Mouse (Mus musculus): Measurements from ENCODE around the gene Gm27021. TPM values are rescaled to one million over a fixed set of nuclear protein-coding genes. Genes with fewer than 3 reads are reported as not detected.

The Gm27021 gene
- polyA plus RNA-seq, 1 experiment from 2014 or later = 1.9 TPM

GRCm38 (mm10) chr8:120656322-120657052, 11.4 kb downstream of the Gm27021 start:
- Histone ChIP-seq H3K27ac (ENCODE audit: low read depth, low read length) (no peak overlapping the region; the same call in 1 of the 2 replicates), H3K4me2 (replicated peaks; ENCODE audit: low read depth) (0 out of 2 replicates have a peak overlapping the region, but pooled peaks have one; percentile 7), H3K36me3 (ENCODE audit: control insufficient read depth, insufficient read depth) (peaks cover 53% of the 10 kb centered on the region), H3K9me3 (ENCODE audit: control insufficient read depth) (no peaks in the 10 kb centered on the region), H3K4me3 (ENCODE audit: low read depth, low read length) (no peak overlapping the region), H3K4me1 (replicated peaks; ENCODE audit: control insufficient read depth, insufficient read depth, low read length) (peaks cover 7% of the 10 kb centered on the region; the same call in 1 of the 2 replicates), H3K27me3 (replicated peaks; ENCODE audit: control insufficient read depth, insufficient read depth, low read length) (no peaks in the 10 kb centered on the region), H3K9ac (ENCODE audit: low read depth, low read length) (no peak overlapping the region)
- TF ChIP-seq CTCF (IDR thresholded peaks at IDR 0.05; ENCODE audit: low read depth) = no peak
- no peak for ATAC-seq
- WGBS = 54% methylated on average over 7 of the region's 7 CpGs

GRCm38 (mm10) chr8:120647532-120647931, 20.3 kb downstream of the Gm27021 start, which contains the start of gene 1190005I06Rik:
TSS of gene 1190005I06Rik (minus strand) at chr8:120647632.
- H3K27me3 ChIP-seq (replicated peaks; ENCODE audit: control insufficient read depth, insufficient read depth, low read length) = no peaks in the 10 kb centered on the region
- H3K9me3 ChIP-seq (ENCODE audit: control insufficient read depth) = no peaks in the 10 kb centered on the region
- no peak for ATAC-seq
- H3K9ac ChIP-seq (ENCODE audit: low read depth, low read length) = no peak within 1 kb of the TSS
- no peak for TF ChIP-seq CTCF (IDR thresholded peaks at IDR 0.05; ENCODE audit: low read depth)
- WGBS = 62% methylated on average over 7 of the region's 7 CpGs
- H3K4me3 ChIP-seq (ENCODE audit: low read depth, low read length) = no peak within 1 kb of the TSS
- H3K4me1 ChIP-seq (replicated peaks; ENCODE audit: control insufficient read depth, insufficient read depth, low read length) = no peaks in the 10 kb centered on the region
- no peak within 1 kb of the TSS for H3K4me2 ChIP-seq (replicated peaks; ENCODE audit: low read depth)
- H3K27ac ChIP-seq (ENCODE audit: low read depth, low read length) = no peak within 1 kb of the TSS
- no peaks in the 10 kb centered on the region for H3K36me3 ChIP-seq (ENCODE audit: control insufficient read depth, insufficient read depth)

- H3K27me3 ChIP-seq (replicated peaks; ENCODE audit: control insufficient read depth, insufficient read depth, low read length) = no peaks in the 10 kb centered on the region
- TF ChIP-seq CTCF (IDR thresholded peaks at IDR 0.05; ENCODE audit: low read depth) = no peak
- H3K9me3 ChIP-seq (ENCODE audit: control insufficient read depth) = no peaks in the 10 kb centered on the region
- no peaks in the 10 kb centered on the region for H3K4me1 ChIP-seq (replicated peaks; ENCODE audit: control insufficient read depth, insufficient read depth, low read length)
- no peak overlapping the region for H3K4me2 ChIP-seq (replicated peaks; ENCODE audit: low read depth)
- no peak overlapping the region for H3K27ac ChIP-seq (ENCODE audit: low read depth, low read length)
- whole genome bisulfite sequencing = 69% methylated on average over 7 of the region's 7 CpGs
- ATAC-seq = no peak
- no peak overlapping the region for H3K4me3 ChIP-seq (ENCODE audit: low read depth, low read length)
- H3K36me3 ChIP-seq (ENCODE audit: control insufficient read depth, insufficient read depth) = no peaks in the 10 kb centered on the region
- H3K9ac ChIP-seq (ENCODE audit: low read depth, low read length) = no peak overlapping the region
Observed at GRCm38 (mm10) chr8:120644663-120645062, 23.2 kb downstream of the Gm27021 start.

GRCm38 (mm10) chr8:120642031-120642662, 25.7 kb downstream of the Gm27021 start:
- H3K27ac ChIP-seq (ENCODE audit: low read depth, low read length) = no peak overlapping the region
- no peaks in the 10 kb centered on the region for H3K4me1 ChIP-seq (replicated peaks; ENCODE audit: control insufficient read depth, insufficient read depth, low read length)
- no peaks in the 10 kb centered on the region for H3K36me3 ChIP-seq (ENCODE audit: control insufficient read depth, insufficient read depth)
- H3K27me3 ChIP-seq (replicated peaks; ENCODE audit: control insufficient read depth, insufficient read depth, low read length) = no peaks in the 10 kb centered on the region
- H3K9me3 ChIP-seq (ENCODE audit: control insufficient read depth) = no peaks in the 10 kb centered on the region
- 0 out of 2 replicates have a peak, but pooled peaks have one; percentile 18 for TF ChIP-seq CTCF (IDR thresholded peaks at IDR 0.05; ENCODE audit: low read depth)
- no peak overlapping the region for H3K4me2 ChIP-seq (replicated peaks; ENCODE audit: low read depth)
- ATAC-seq = no peak
- WGBS = 76% methylated on average over 10 of the region's 10 CpGs
- H3K4me3 ChIP-seq (ENCODE audit: low read depth, low read length) = no peak overlapping the region
- no peak overlapping the region for H3K9ac ChIP-seq (ENCODE audit: low read depth, low read length)

- Histone ChIP-seq H3K27ac (ENCODE audit: low read depth, low read length) (no peak overlapping the region), H3K4me3 (ENCODE audit: low read depth, low read length) (no peak overlapping the region), H3K4me2 (replicated peaks; ENCODE audit: low read depth) (no peak overlapping the region), H3K36me3 (ENCODE audit: control insufficient read depth, insufficient read depth) (no peaks in the 10 kb centered on the region), H3K4me1 (replicated peaks; ENCODE audit: control insufficient read depth, insufficient read depth, low read length) (no peaks in the 10 kb centered on the region), H3K27me3 (replicated peaks; ENCODE audit: control insufficient read depth, insufficient read depth, low read length) (no peaks in the 10 kb centered on the region), H3K9ac (ENCODE audit: low read depth, low read length) (no peak overlapping the region), H3K9me3 (ENCODE audit: control insufficient read depth) (no peaks in the 10 kb centered on the region)
- ATAC-seq = no peak
- WGBS = 23% methylated on average over 8 of the region's 8 CpGs
- TF ChIP-seq CTCF (IDR thresholded peaks at IDR 0.05; ENCODE audit: low read depth) = no peak
Observed at GRCm38 (mm10) chr8:120641245-120641644, 26.6 kb downstream of the Gm27021 start.

GRCm38 (mm10) chr8:120634329-120634839, 33.5 kb downstream of the Gm27021 start:
- Histone ChIP-seq H3K4me3 (ENCODE audit: low read depth, low read length) (peak overlapping the region; percentile 54), H3K36me3 (ENCODE audit: control insufficient read depth, insufficient read depth) (no peaks in the 10 kb centered on the region), H3K9me3 (ENCODE audit: control insufficient read depth) (no peaks in the 10 kb centered on the region), H3K27me3 (replicated peaks; ENCODE audit: control insufficient read depth, insufficient read depth, low read length) (0 out of 2 replicates have a peak, but pooled peaks cover 7% of the 10 kb centered on the region), H3K4me1 (replicated peaks; ENCODE audit: control insufficient read depth, insufficient read depth, low read length) (no peaks in the 10 kb centered on the region), H3K9ac (ENCODE audit: low read depth, low read length) (peak overlapping the region; percentile 34; the same call in 1 of the 2 replicates), H3K27ac (ENCODE audit: low read depth, low read length) (no peak overlapping the region), H3K4me2 (replicated peaks; ENCODE audit: low read depth) (peak overlapping the region; percentile 99)
- ATAC-seq = peak; percentile 77
- WGBS = under 1% methylated on average over 42 of the region's 42 CpGs
- no peak for TF ChIP-seq CTCF (IDR thresholded peaks at IDR 0.05; ENCODE audit: low read depth)

All from intestine, postnatal 0 days (tissue).